Mouse (Mus musculus) right cerebral cortex, postnatal 36 days (tissue): ENCODE measurements around the gene Sohlh2.
"Not testable (repeated sequence)": the region's sequence is repeated elsewhere in the genome, so short reads cannot be mapped to it uniquely, and the experiment has no call there.

ENCODE experiments used
- DNase-seq, 2 experiments: peaks; one replicate each; pipeline ENCODE4 v3.0.0; 2022; ENCODE audit warnings: low spot score in 2 of 2, mixed read lengths in 1 of 2

The Sohlh2 gene

GRCm38 (mm10) chr3:55181766-55182165 is at the start of gene Sohlh2:
TSS of gene Sohlh2 (plus strand) at chr3:55182028.
- DNase-seq = no peak

GRCm38 (mm10) chr3:55137039-55137438 is 44.8 kb upstream of the Sohlh2 start, which contains the start of gene Ccdc169:
TSS of gene Ccdc169 (plus strand) at chr3:55137339.
- no peak for DNase-seq

GRCm38 (mm10) chr3:55139837-55140236 is 42.0 kb upstream of the Sohlh2 start:
- no peak for DNase-seq

GRCm38 (mm10) chr3:55141401-55141800 is 40.4 kb upstream of the Sohlh2 start:
- no peak for DNase-seq

GRCm38 (mm10) chr3:55144916-55145315 is 36.9 kb upstream of the Sohlh2 start:
- DNase-seq = no peak

- DNase-seq = no peak
Observed at GRCm38 (mm10) chr3:55146441-55146840, 35.4 kb upstream of the Sohlh2 start.

GRCm38 (mm10) chr3:55147156-55147555 is 34.7 kb upstream of the Sohlh2 start:
- no peak for DNase-seq

- no peak for DNase-seq
Observed at GRCm38 (mm10) chr3:55148091-55148490, 33.7 kb upstream of the Sohlh2 start.

GRCm38 (mm10) chr3:55151656-55152433 is 30.0 kb upstream of the Sohlh2 start:
- no peak for DNase-seq

- DNase-seq = no peak
Observed at GRCm38 (mm10) chr3:55152673-55153334, 29.0 kb upstream of the Sohlh2 start.

- peak; percentile 39 to 61 for DNase-seq
Observed at GRCm38 (mm10) chr3:55154163-55154562, 27.7 kb upstream of the Sohlh2 start.

GRCm38 (mm10) chr3:55157413-55157812 is 24.4 kb upstream of the Sohlh2 start:
- no peak for DNase-seq

- DNase-seq = no peak
Observed at GRCm38 (mm10) chr3:55161144-55161543, 20.7 kb upstream of the Sohlh2 start.

GRCm38 (mm10) chr3:55163510-55163909 is 18.3 kb upstream of the Sohlh2 start:
- no peak for DNase-seq

- no peak for DNase-seq
Observed at GRCm38 (mm10) chr3:55172478-55172877, 9.3 kb upstream of the Sohlh2 start.

GRCm38 (mm10) chr3:55177271-55177670 is 4.6 kb upstream of the Sohlh2 start:
- no peak for DNase-seq

- DNase-seq = no peak
Observed at GRCm38 (mm10) chr3:55191668-55192067, 9.8 kb downstream of the Sohlh2 start.

- DNase-seq = no peak
Observed at GRCm38 (mm10) chr3:55193351-55193750, 11.5 kb downstream of the Sohlh2 start.

GRCm38 (mm10) chr3:55194792-55195191 is 13.0 kb downstream of the Sohlh2 start:
- no peak for DNase-seq

GRCm38 (mm10) chr3:55195581-55196327 is 13.9 kb downstream of the Sohlh2 start:
- no peak for DNase-seq

GRCm38 (mm10) chr3:55196328-55196710 is 14.5 kb downstream of the Sohlh2 start:
- no peak for DNase-seq

GRCm38 (mm10) chr3:55203621-55204020 is 21.8 kb downstream of the Sohlh2 start:
- DNase-seq = not testable (repeated sequence)
